Mouse (Mus musculus) erythroblast, embryonic 14.5 days (primary cell): ENCODE measurements around the gene Pitpnc1. TPM values are rescaled to one million over a fixed set of nuclear protein-coding genes. Genes with fewer than 3 reads are reported as not detected.
A peak's percentile ranks its signal among the peaks of the same experiment; 100 is the strongest.

ENCODE experiments used
- H3K27me3 ChIP-seq: 2 replicates; pipeline ENCODE4 v1.6.1; 2012; ENCODE audit warnings: inconsistent platforms; ENCODE audit not compliant: control insufficient read depth
- H3K36me3 ChIP-seq: 2 replicates; pipeline ENCODE4 v1.6.1; 2012; ENCODE audit warnings: mild to moderate bottlenecking, inconsistent platforms; ENCODE audit not compliant: control insufficient read depth
- H3K4me1 ChIP-seq: 2 replicates; pipeline ENCODE4 v1.6.1; 2012; ENCODE audit warnings: inconsistent platforms; ENCODE audit not compliant: control insufficient read depth
- H3K4me3 ChIP-seq: replicated peaks from 2 replicates; pipeline ENCODE3; 2012; ENCODE audit warnings: moderate library complexity, mild to moderate bottlenecking, inconsistent platforms
- H3K9me3 ChIP-seq: 2 replicates; pipeline ENCODE4 v1.6.1; 2012; ENCODE audit warnings: low read length, inconsistent platforms, mixed read lengths; ENCODE audit not compliant: control insufficient read depth
- GATA1 ChIP-seq: IDR thresholded peaks from 2 replicates; pipeline ENCODE4 v1.6.1; 2012; ENCODE audit warnings: low read length, inconsistent platforms, mixed read lengths
- TAL1 ChIP-seq: IDR thresholded peaks from 3 replicates; pipeline ENCODE4 v1.6.1; 2012; ENCODE audit warnings: low read length, inconsistent platforms, mixed read lengths
- polyA plus RNA-seq: library from polyadenylated mRNA; stranded (reverse); fragments of >175 nt; gene quantifications from 2 replicates; pipeline ENCODE4 v1.2.3, GENCODE M21; 2012

Gene Pitpnc1
- polyA plus RNA-seq, 1 experiment, result 0.37 TPM

DNA sequence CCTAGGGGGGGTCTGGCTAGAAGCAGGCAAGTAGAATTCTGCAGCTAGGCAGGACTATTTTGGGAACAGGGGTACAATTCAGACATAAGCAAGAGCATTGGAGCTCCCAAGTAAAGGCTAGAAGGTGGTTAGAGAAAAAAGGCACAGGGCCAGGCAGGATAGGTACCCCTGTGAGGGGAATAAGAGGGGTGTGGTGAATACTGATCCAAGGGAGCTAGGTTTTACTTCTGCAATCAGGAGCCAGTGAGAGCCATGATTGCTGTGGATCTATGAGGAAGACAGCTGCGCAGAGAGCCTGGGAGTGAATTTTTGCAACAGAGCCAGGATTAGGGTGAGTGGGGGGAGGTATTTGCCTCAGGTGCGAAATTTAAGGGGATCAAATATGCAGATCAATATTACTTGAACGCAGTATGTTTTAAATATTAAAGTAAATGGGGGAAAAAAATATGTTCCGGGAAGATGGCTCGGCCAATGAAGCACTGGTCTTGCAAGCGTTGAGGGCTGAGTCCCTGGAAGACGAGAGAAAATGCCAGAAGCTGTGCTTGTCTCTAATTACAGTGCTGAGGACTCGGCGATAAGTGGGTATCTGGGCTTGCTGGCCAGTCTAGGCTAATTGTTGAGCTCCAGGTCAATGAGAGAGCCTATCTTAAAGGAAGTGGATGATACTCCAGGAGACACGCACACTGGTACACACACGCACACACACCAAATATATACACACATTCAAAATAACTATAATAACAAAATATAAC is 55.3 kb downstream of the Pitpnc1 start:
- peaks cover 82% of the 10 kb centered on the region for H3K4me1 ChIP-seq
- no peak for TF ChIP-seq GATA1
- no peak for TF ChIP-seq TAL1
- H3K36me3 ChIP-seq, result peaks cover 7% of the 10 kb centered on the region
- no peak overlapping the region for H3K4me3 ChIP-seq
- no peaks in the 10 kb centered on the region for H3K27me3 ChIP-seq
- peaks cover 3% of the 10 kb centered on the region for H3K9me3 ChIP-seq

DNA sequence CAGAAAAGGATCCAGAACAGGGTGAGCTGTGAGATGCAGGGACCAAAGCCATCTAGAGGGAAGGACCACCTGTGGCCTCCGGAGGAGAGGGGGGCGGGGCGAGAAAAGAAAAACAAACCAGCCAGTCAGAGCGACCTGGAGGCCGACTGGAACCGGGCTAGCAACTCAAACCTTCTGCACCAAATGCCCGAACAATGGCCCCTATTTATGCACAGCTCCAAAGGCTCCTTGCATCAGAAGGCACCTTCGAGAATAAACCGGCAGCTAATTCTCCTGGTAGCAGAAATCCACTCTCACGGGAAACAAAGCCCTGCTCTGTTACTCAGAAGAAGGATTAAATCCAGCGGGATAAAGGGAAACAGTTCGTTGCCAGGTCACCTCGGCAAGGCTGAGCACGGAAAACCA is 57.2 kb downstream of the Pitpnc1 start:
- H3K27me3 ChIP-seq, result no peaks in the 10 kb centered on the region
- peaks cover 93% of the 10 kb centered on the region for H3K4me1 ChIP-seq
- peak overlapping the region; percentile 50 for H3K4me3 ChIP-seq
- peaks cover 4% of the 10 kb centered on the region for H3K36me3 ChIP-seq
- TF ChIP-seq TAL1, result no peak
- no peak for TF ChIP-seq GATA1
- H3K9me3 ChIP-seq, result peaks cover 3% of the 10 kb centered on the region

DNA sequence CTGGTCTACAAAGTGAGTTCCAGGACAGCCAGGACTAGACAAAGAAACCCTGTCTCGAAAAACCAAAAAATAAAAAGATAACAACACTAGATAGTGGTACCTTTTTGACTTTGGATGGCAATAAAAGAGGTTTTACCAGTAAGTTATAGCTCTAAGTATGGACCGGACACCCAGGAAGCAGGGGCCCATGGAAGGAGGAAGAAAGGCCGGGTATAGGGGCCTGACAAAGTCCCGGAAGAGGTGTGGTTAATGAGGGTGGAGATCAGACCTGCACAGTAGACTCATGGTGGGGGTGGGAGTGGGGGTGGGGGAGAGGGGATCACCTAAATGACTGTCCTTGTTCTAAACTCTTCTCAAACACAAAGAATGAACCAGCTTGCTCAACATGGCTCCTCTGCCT is 58.4 kb downstream of the Pitpnc1 start:
- H3K4me3 ChIP-seq, result no peak overlapping the region
- H3K9me3 ChIP-seq, result no peaks in the 10 kb centered on the region
- TF ChIP-seq GATA1 (no peak), TAL1 (no peak)
- H3K27me3 ChIP-seq, result no peaks in the 10 kb centered on the region
- H3K36me3 ChIP-seq, result peaks cover 2% of the 10 kb centered on the region
- H3K4me1 ChIP-seq, result peaks cover 95% of the 10 kb centered on the region

DNA sequence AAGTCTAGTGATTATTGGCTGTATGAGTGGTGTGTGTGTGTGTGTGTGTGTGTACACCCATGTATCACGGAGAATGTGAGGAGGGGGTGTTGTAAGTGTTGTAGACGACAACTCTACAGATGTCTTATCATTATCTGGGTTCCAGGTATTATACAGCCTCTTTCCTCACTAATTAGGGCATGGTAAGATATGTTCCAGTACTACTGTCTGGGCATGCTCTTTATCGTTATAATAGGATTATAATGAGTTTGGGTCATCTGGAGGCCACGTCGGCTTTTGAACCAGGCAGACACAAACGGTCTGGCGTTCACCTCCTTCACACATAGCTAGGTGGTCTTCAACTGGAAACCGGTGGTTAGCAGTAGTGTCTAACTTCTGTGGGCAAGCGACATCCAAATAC is 58.9 kb downstream of the Pitpnc1 start:
- no peaks in the 10 kb centered on the region for H3K27me3 ChIP-seq
- H3K4me1 ChIP-seq, result peaks cover 95% of the 10 kb centered on the region
- H3K9me3 ChIP-seq, result no peaks in the 10 kb centered on the region
- peaks cover 2% of the 10 kb centered on the region for H3K36me3 ChIP-seq
- TF ChIP-seq TAL1 (no peak), GATA1 (no peak)
- no peak overlapping the region for H3K4me3 ChIP-seq

DNA sequence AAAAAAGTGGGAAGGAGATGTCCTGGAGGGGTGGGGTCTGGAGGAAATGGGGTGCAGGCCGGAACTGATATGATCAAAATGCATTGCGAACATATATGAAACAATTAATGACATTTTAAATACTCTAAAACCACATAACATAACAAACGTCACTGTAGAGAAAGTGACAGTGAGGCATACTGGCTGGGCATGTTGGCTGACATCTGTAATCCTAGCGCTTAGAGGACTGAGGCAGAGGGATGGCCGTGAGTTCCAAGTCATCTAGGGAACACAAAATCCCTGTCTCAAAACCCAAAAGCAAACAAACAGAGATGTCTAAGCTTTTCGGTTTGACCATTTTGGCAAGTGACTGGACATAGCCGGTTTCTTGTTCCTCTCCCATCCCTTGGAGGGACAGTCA is 59.7 kb downstream of the Pitpnc1 start:
- Histone ChIP-seq H3K36me3 (peaks cover 2% of the 10 kb centered on the region), H3K9me3 (no peaks in the 10 kb centered on the region), H3K27me3 (no peaks in the 10 kb centered on the region), H3K4me1 (peaks cover 92% of the 10 kb centered on the region), H3K4me3 (no peak overlapping the region)
- no peak for TF ChIP-seq GATA1
- TF ChIP-seq TAL1, result no peak

DNA sequence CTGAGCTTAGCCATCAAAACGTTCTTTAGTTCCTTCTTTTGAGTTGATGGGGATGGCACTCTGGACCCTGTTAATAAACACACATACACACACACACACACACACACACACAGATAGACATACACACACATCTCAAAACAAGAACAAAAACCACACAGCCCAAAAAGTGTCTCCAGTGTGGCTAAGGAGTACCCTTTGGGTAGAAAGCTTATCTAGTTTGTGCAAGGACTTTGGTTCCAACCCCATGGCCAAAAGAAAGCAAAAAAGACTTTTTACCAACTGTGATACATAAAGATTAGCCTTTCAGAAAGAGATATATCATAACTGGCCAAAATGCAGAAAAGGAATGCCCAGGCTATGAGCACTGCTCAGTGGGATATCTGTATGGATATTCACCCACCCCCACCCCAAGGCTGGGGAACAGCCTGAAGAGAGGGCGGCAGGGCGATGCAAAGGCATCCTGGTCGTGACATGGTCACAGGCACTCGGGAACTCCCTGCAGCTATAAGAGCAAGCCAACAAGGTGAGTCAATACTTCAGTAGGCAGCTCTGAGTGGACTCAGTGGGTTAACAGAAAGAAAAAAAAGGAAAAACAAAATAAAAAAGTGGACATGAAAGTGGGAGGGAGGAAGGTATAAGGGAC is 60.3 kb downstream of the Pitpnc1 start:
- TF ChIP-seq GATA1 (no peak), TAL1 (no peak)
- H3K4me3 ChIP-seq, result peak overlapping the region; percentile 6
- H3K9me3 ChIP-seq, result no peaks in the 10 kb centered on the region
- peaks cover 2% of the 10 kb centered on the region for H3K36me3 ChIP-seq
- H3K4me1 ChIP-seq, result peaks cover 88% of the 10 kb centered on the region
- no peaks in the 10 kb centered on the region for H3K27me3 ChIP-seq

DNA sequence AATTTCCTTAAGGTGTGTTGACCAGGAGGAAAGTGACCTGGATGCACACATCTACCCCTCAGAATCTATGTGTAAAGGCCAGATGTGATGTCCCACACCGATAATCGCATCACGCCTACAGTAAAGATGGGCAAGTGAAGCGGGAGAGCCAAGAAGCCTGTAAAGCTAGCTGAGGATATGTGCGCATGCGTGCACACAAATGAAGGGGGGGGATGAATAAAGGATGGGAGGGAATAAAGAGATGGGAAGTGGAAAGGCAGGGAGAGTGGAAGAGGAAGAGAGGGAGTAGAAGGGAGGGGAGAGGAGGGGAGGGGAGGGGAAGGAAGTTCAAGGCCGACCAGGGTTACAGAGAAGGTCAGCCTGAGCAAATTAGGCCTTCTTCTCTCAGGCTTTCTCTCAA is 61.6 kb downstream of the Pitpnc1 start:
- Histone ChIP-seq H3K4me3 (no peak overlapping the region), H3K4me1 (peaks cover 84% of the 10 kb centered on the region)

DNA sequence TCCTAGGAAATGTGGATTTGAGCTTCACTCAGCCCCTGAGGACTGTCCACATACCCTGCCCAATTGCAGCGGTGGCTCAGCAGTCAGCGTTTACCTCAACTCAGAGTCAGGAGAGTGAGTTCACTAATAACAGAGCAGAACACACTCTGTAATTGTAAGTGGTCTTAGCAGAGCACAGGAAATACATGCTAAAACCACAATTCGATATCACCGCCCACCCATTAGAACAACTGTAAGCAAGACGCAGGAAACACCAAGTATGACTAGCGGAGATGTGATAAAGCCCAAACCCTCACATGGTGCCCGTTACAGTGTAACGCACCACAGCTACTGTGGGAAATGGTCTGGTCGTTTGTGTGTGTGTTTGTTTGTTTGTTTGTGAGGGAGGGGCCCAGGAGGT is 62.8 kb downstream of the Pitpnc1 start:
- Histone ChIP-seq H3K27me3 (no peaks in the 10 kb centered on the region), H3K9me3 (no peaks in the 10 kb centered on the region), H3K4me1 (peaks cover 72% of the 10 kb centered on the region), H3K36me3 (peaks cover 2% of the 10 kb centered on the region), H3K4me3 (peak overlapping the region; percentile 28)
- TF ChIP-seq GATA1 (no peak), TAL1 (no peak)

More for the DNA sequence above, 61.6 kb downstream of the Pitpnc1 start:
- TF ChIP-seq GATA1 (no peak), TAL1 (no peak)
- Histone ChIP-seq H3K36me3 (peaks cover 2% of the 10 kb centered on the region), H3K27me3 (no peaks in the 10 kb centered on the region), H3K9me3 (no peaks in the 10 kb centered on the region)

DNA sequence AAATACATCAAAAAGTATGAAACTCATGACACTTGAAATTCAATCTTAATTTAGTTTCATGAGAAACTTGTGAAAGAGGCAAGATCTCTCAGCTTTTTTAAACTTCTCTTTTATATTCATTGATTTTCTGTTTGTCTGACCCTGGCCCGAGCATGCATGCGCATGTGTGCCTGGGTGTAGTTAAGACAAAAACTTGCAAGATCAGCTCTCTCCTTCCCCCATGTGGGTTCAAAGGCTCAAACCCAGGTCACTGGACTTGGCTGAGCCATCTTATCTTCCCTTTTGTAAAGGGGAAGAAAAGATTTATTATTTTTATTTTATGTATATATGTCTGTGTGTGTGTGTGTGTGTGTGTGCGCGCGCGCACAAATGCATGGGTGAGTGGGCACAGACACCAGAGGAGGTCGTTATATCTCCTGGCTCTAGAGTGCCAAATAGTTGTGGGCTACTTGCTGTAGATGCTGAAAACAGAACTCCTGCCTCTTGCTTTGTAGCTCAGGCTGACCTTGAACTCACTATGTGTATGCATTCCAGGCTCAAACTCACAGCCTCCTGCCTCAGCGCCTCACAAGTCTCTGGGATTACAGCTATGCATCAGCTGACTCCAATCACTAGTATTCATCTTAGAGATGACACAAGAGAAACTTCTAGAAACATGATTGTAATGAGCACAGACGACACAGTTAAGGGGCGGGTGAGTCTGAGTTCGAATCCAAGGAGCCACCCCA is 64.7 kb downstream of the Pitpnc1 start:
- Histone ChIP-seq H3K9me3 (peaks cover 2% of the 10 kb centered on the region; the same call in 1 of the 2 replicates), H3K4me1 (peaks cover 60% of the 10 kb centered on the region), H3K27me3 (no peaks in the 10 kb centered on the region), H3K36me3 (no peaks in the 10 kb centered on the region; the same call in none of the 2 replicates), H3K4me3 (no peak overlapping the region)
- no peak for TF ChIP-seq TAL1
- TF ChIP-seq GATA1, result no peak
